Mouse (Mus musculus) hindbrain, postnatal 0 days (tissue): ENCODE measurements around the gene Plekhb1. TPM values are rescaled to one million over a fixed set of nuclear protein-coding genes. Genes with fewer than 3 reads are reported as not detected.
A peak's percentile ranks its signal among the peaks of the same experiment; 100 is the strongest.

Experiments used
- ATAC-seq: fragments of 200-750 bp; cut with Nextera tagmentation; 2 replicates; pipeline ENCODE4 v1.8.0; 2017; ENCODE audit warnings: mild to moderate bottlenecking, moderate TSS enrichment, moderate library complexity
- DNase-seq: peaks from one replicate; pipeline ENCODE4 v3.0.0-alpha.2; 2015; ENCODE audit warnings: low spot score
- H3K27ac ChIP-seq: fragments of 300-500 bp; sonication (generic); 2 replicates; pipeline ENCODE4 v1.5.1; 2014; ENCODE audit warnings: mild to moderate bottlenecking
- H3K27me3 ChIP-seq: fragments of 300-500 bp; sonication (generic); 2 replicates; pipeline ENCODE4 v1.6.1; 2014; ENCODE audit warnings: low read length, mixed read lengths; ENCODE audit not compliant: insufficient read depth
- H3K36me3 ChIP-seq: fragments of 300-500 bp; sonication (generic); 2 replicates; pipeline ENCODE4 v1.6.1; 2014; ENCODE audit warnings: low read length, mixed read lengths; ENCODE audit not compliant: insufficient read depth
- H3K4me1 ChIP-seq: fragments of 300-500 bp; sonication (generic); 2 replicates; pipeline ENCODE4 v1.6.1; 2014; ENCODE audit warnings: antibody characterized with exemption, low read length, mixed read lengths; ENCODE audit not compliant: insufficient read depth
- H3K4me2 ChIP-seq: fragments of 300-500 bp; sonication (generic); 2 replicates; pipeline ENCODE4 v1.6.1; 2014; ENCODE audit warnings: low read depth, mild to moderate bottlenecking, low read length, moderate library complexity, mixed read lengths
- H3K4me3 ChIP-seq: fragments of 300-500 bp; sonication (generic); 2 replicates; pipeline ENCODE4 v1.5.1; 2014; ENCODE audit warnings: low read length
- H3K9ac ChIP-seq: fragments of 300-500 bp; sonication (generic); replicated peaks from 2 replicates; pipeline ENCODE4 v1.6.1; 2014; ENCODE audit warnings: mild to moderate bottlenecking, low read length, moderate library complexity, mixed read lengths
- H3K9me3 ChIP-seq: fragments of 300-500 bp; sonication (generic); 2 replicates; pipeline ENCODE4 v1.6.1; 2016; ENCODE audit warnings: low read length, mixed read lengths
- CTCF ChIP-seq: IDR thresholded peaks from 2 replicates; pipeline ENCODE4 v1.5.1; 2016; ENCODE audit warnings: antibody characterized with exemption, control low read depth, low read depth
- WGBS: fragments of 180-500 bp; shearing (Covaris S2); extraction: QIAGEN DNeasy Blood & Tissue Kit; methylation state at CpG from one replicate; pipeline ENCODE4 v1.1.7; 2014; 5-methylcytosine and 5-hydroxymethylcytosine counted together
- polyA plus RNA-seq: library from polyadenylated mRNA; unstranded; fragments of >200 nt; fragmentation: Nextera tagmentation; extraction: Ambion mirVana; gene quantifications from 2 replicates; pipeline ENCODE4 v1.2.1, GENCODE M21; 2015
- total RNA-seq: library from RNA; depleted of rRNA; stranded (reverse); fragments of >200 nt; gene quantifications from 2 replicates; pipeline ENCODE4 v1.2.3, GENCODE M21; 2014

Plekhb1 gene
- total and polyA plus RNA-seq, 2 experiments from 2014 or later, result 40.4 to 47.0 TPM

- H3K4me2 ChIP-seq, result peak overlapping the region; percentile 40
- no peak overlapping the region for H3K27ac ChIP-seq
- no peak for TF ChIP-seq CTCF
- H3K4me3 ChIP-seq, result no peak overlapping the region
- H3K36me3 ChIP-seq, result no peaks in the 10 kb centered on the region
- H3K4me1 ChIP-seq, result 0 out of 2 replicates have a peak, but pooled peaks cover 6% of the 10 kb centered on the region
- no peaks in the 10 kb centered on the region for H3K27me3 ChIP-seq
- DNase-seq, result peak; percentile 59
- 29% methylated on average over 18 of the region's 18 CpGs for WGBS
- no peaks in the 10 kb centered on the region for H3K9me3 ChIP-seq
- H3K9ac ChIP-seq, result no peak overlapping the region
- ATAC-seq, result no peak
Observed at GRCm38 (mm10) chr7:100658093-100658578, 4.1 kb downstream of the Plekhb1 start.

- H3K27ac ChIP-seq, result peak overlapping the region; percentile 37; the same call in 1 of the 2 replicates
- ATAC-seq (peak; percentile 33; the same call in 1 of the 2 replicates), DNase-seq (peak; percentile 38)
- no peak for TF ChIP-seq CTCF
- no peaks in the 10 kb centered on the region for H3K36me3 ChIP-seq
- no peak overlapping the region for H3K4me2 ChIP-seq
- 42% methylated on average over 5 of the region's 5 CpGs for WGBS
- no peaks in the 10 kb centered on the region for H3K27me3 ChIP-seq
- H3K9ac ChIP-seq, result no peak overlapping the region
- no peaks in the 10 kb centered on the region for H3K9me3 ChIP-seq
- 0 out of 2 replicates have a peak, but pooled peaks cover 6% of the 10 kb centered on the region for H3K4me1 ChIP-seq
- H3K4me3 ChIP-seq, result no peak overlapping the region
Observed at GRCm38 (mm10) chr7:100656739-100657138, 5.5 kb downstream of the Plekhb1 start.

- Histone ChIP-seq H3K9ac (no peak overlapping the region), H3K27me3 (no peaks in the 10 kb centered on the region), H3K4me1 (0 out of 2 replicates have a peak, but pooled peaks cover 6% of the 10 kb centered on the region), H3K4me3 (no peak overlapping the region), H3K9me3 (no peaks in the 10 kb centered on the region), H3K4me2 (no peak overlapping the region), H3K27ac (peak overlapping the region; percentile 82), H3K36me3 (no peaks in the 10 kb centered on the region)
- ATAC-seq (no peak), DNase-seq (no peak)
- WGBS, result 74% methylated on average over 8 of the region's 8 CpGs
- no peak for TF ChIP-seq CTCF
Observed at GRCm38 (mm10) chr7:100654441-100654840, 7.8 kb downstream of the Plekhb1 start.

GRCm38 (mm10) chr7:100653480-100654266 lies 8.5 kb downstream of the Plekhb1 start:
- Histone ChIP-seq H3K27me3 (no peaks in the 10 kb centered on the region), H3K4me3 (no peak overlapping the region), H3K27ac (peak overlapping the region; percentile 82), H3K4me1 (0 out of 2 replicates have a peak, but pooled peaks cover 6% of the 10 kb centered on the region), H3K36me3 (no peaks in the 10 kb centered on the region), H3K9me3 (no peaks in the 10 kb centered on the region), H3K9ac (no peak overlapping the region), H3K4me2 (no peak overlapping the region)
- WGBS, result 50% methylated on average over 9 of the region's 9 CpGs
- no peak for TF ChIP-seq CTCF
- ATAC-seq, result peak; percentile 92
- DNase-seq, result peak; percentile 81

GRCm38 (mm10) chr7:100651011-100651410 lies 11.2 kb downstream of the Plekhb1 start:
- Histone ChIP-seq H3K4me1 (0 out of 2 replicates have a peak, but pooled peaks cover 6% of the 10 kb centered on the region), H3K36me3 (no peaks in the 10 kb centered on the region), H3K9me3 (no peaks in the 10 kb centered on the region), H3K4me3 (no peak overlapping the region), H3K9ac (no peak overlapping the region), H3K27me3 (no peaks in the 10 kb centered on the region), H3K27ac (no peak overlapping the region), H3K4me2 (no peak overlapping the region)
- TF ChIP-seq CTCF, result no peak
- DNase-seq (no peak), ATAC-seq (no peak)
- 76% methylated on average over 4 of the region's 4 CpGs for WGBS

- TF ChIP-seq CTCF, result no peak
- 86% methylated on average over 6 of the region's 6 CpGs for WGBS
- H3K36me3 ChIP-seq, result no peaks in the 10 kb centered on the region
- no peak for ATAC-seq
- no peaks in the 10 kb centered on the region for H3K9me3 ChIP-seq
- no peak overlapping the region for H3K9ac ChIP-seq
- no peak overlapping the region for H3K4me2 ChIP-seq
- H3K27me3 ChIP-seq, result no peaks in the 10 kb centered on the region
- no peak overlapping the region for H3K27ac ChIP-seq
- 0 out of 2 replicates have a peak, but pooled peaks cover 6% of the 10 kb centered on the region for H3K4me1 ChIP-seq
- no peak overlapping the region for H3K4me3 ChIP-seq
- no peak for DNase-seq
Observed at GRCm38 (mm10) chr7:100650421-100650820, 11.8 kb downstream of the Plekhb1 start.

- no peaks in the 10 kb centered on the region for H3K27me3 ChIP-seq
- 0 out of 2 replicates have a peak, but pooled peaks cover 6% of the 10 kb centered on the region for H3K4me1 ChIP-seq
- no peak overlapping the region for H3K4me3 ChIP-seq
- H3K9ac ChIP-seq, result no peak overlapping the region
- no peak for TF ChIP-seq CTCF
- H3K4me2 ChIP-seq, result no peak overlapping the region
- H3K27ac ChIP-seq, result no peak overlapping the region
- ATAC-seq (no peak), DNase-seq (no peak)
- WGBS, result 72% methylated on average over 8 of the region's 8 CpGs
- H3K36me3 ChIP-seq, result no peaks in the 10 kb centered on the region
- H3K9me3 ChIP-seq, result no peaks in the 10 kb centered on the region
Observed at GRCm38 (mm10) chr7:100649826-100650225, 12.4 kb downstream of the Plekhb1 start.
